Mouse (Mus musculus): ENCODE data around the gene Ncstn. TPM values are rescaled to one million over a fixed set of nuclear protein-coding genes. Genes with fewer than 3 reads are reported as not detected.

Gene Ncstn
- polyA plus RNA-seq, 1 experiment: 0.30 TPM

DNA sequence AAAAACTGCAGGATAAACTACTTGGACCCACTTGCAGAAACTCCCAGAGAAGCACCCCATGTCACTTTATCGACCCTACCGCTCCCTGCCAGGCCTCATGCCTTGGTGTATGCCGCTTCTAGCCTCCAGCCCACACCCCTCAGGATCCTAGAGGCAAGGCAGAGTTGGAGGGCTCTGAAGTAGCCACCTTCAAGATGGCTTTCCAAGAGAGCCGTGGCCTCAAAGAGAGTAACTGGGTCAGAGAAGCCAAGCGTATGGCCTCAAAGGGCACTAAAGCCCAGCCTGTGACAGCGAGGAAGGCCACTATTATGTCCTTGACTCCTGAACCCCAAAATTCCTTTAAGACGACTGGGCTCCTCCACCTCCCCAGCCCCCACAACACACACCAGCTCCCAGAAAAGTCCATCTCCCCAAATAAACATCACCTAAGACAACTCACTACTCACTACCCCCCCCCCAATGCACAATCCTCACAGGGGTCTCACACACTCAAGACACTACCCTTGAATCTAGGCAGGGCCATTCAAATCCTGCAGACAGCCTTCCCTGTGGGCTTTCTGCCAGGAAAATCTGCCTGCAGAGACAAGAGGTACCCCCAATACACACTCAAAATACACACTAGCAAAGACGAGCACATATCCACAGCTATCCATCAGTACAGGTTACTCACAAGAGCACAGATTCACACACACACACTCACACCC is 57.2 kb downstream of the Ncstn start:
- TF ChIP-seq TAL1 (IDR thresholded peaks at IDR 0.05; ENCODE audit: low read length) (no peak), GATA1 (IDR thresholded peaks at IDR 0.05; ENCODE audit: low read length) (no peak)
- Histone ChIP-seq H3K27me3 (ENCODE audit: control insufficient read depth) (peaks cover 20% of the 10 kb centered on the region), H3K9me3 (ENCODE audit: control insufficient read depth, low read length) (no peaks in the 10 kb centered on the region), H3K4me3 (replicated peaks) (no peak overlapping the region), H3K4me1 (ENCODE audit: control insufficient read depth) (peaks cover 6% of the 10 kb centered on the region), H3K36me3 (ENCODE audit: control insufficient read depth) (no peaks in the 10 kb centered on the region)

- H3K36me3 ChIP-seq (ENCODE audit: control insufficient read depth): no peaks in the 10 kb centered on the region
- no peaks in the 10 kb centered on the region for H3K9me3 ChIP-seq (ENCODE audit: control insufficient read depth, low read length)
- no peak for TF ChIP-seq GATA1 (IDR thresholded peaks at IDR 0.05; ENCODE audit: low read length)
- no peak for TF ChIP-seq TAL1 (IDR thresholded peaks at IDR 0.05; ENCODE audit: low read length)
- peaks cover 20% of the 10 kb centered on the region for H3K27me3 ChIP-seq (ENCODE audit: control insufficient read depth)
- H3K4me3 ChIP-seq (replicated peaks): no peak overlapping the region
- H3K4me1 ChIP-seq (ENCODE audit: control insufficient read depth): peaks cover 6% of the 10 kb centered on the region
Measured at GRCm38 (mm10) chr1:172024140-172024895, 58.3 kb downstream of the Ncstn start.

DNA sequence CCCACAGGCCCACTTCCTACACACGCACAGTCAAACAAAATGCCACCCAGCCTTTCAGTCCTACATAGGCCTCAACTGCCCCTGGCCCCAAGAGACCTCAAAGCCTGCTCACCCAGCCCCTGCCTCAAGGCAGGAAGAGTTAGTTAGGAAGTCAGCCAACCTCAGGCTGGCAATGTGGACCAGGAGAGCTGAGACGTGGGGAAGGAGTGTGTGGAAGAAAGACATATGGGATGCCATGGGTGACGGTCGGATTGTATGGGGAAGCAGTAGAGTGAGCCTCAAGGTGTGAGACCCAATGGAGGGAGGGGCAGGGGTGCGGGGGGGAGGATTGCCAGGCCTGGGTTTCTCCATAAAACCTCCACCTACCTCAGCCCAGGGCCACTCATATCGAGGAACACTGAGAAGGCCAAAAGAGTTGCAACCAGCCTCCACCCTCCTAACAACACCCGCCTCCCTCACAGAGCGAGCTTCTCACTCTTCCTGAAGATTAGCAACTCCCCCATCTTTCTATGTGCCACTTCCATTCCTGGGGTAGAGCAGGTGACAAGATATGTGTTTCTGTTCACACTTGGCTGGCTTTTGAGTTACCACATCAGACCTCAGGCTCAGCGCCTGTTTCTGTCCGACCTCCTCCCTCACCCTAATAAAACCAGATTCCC is 62.6 kb downstream of the Ncstn start:
- Histone ChIP-seq H3K4me3 (replicated peaks) (no peak overlapping the region), H3K9me3 (ENCODE audit: control insufficient read depth, low read length) (no peaks in the 10 kb centered on the region), H3K4me1 (ENCODE audit: control insufficient read depth) (no peaks in the 10 kb centered on the region), H3K36me3 (ENCODE audit: control insufficient read depth) (no peaks in the 10 kb centered on the region), H3K27me3 (ENCODE audit: control insufficient read depth) (no peaks in the 10 kb centered on the region; the same call in 1 of the 2 replicates)
- TF ChIP-seq GATA1 (IDR thresholded peaks at IDR 0.05; ENCODE audit: low read length): no peak
- no peak for TF ChIP-seq TAL1 (IDR thresholded peaks at IDR 0.05; ENCODE audit: low read length)

- H3K4me1 ChIP-seq (ENCODE audit: control insufficient read depth): no peaks in the 10 kb centered on the region
- H3K4me3 ChIP-seq (replicated peaks): no peak overlapping the region
- H3K9me3 ChIP-seq (ENCODE audit: control insufficient read depth, low read length): no peaks in the 10 kb centered on the region
- no peaks in the 10 kb centered on the region; the same call in 1 of the 2 replicates for H3K27me3 ChIP-seq (ENCODE audit: control insufficient read depth)
- H3K36me3 ChIP-seq (ENCODE audit: control insufficient read depth): no peaks in the 10 kb centered on the region
- no peak for TF ChIP-seq GATA1 (IDR thresholded peaks at IDR 0.05; ENCODE audit: low read length)
- TF ChIP-seq TAL1 (IDR thresholded peaks at IDR 0.05; ENCODE audit: low read length): no peak
Measured at GRCm38 (mm10) chr1:172019339-172019738, 63.3 kb downstream of the Ncstn start.

GRCm38 (mm10) chr1:172018336-172019311 is 64.0 kb downstream of the Ncstn start:
- TF ChIP-seq GATA1 (IDR thresholded peaks at IDR 0.05; ENCODE audit: low read length) (no peak), TAL1 (IDR thresholded peaks at IDR 0.05; ENCODE audit: low read length) (no peak)
- no peaks in the 10 kb centered on the region for H3K36me3 ChIP-seq (ENCODE audit: control insufficient read depth)
- H3K4me1 ChIP-seq (ENCODE audit: control insufficient read depth): no peaks in the 10 kb centered on the region
- H3K9me3 ChIP-seq (ENCODE audit: control insufficient read depth, low read length): no peaks in the 10 kb centered on the region
- no peak overlapping the region for H3K4me3 ChIP-seq (replicated peaks)
- no peaks in the 10 kb centered on the region for H3K27me3 ChIP-seq (ENCODE audit: control insufficient read depth)

DNA sequence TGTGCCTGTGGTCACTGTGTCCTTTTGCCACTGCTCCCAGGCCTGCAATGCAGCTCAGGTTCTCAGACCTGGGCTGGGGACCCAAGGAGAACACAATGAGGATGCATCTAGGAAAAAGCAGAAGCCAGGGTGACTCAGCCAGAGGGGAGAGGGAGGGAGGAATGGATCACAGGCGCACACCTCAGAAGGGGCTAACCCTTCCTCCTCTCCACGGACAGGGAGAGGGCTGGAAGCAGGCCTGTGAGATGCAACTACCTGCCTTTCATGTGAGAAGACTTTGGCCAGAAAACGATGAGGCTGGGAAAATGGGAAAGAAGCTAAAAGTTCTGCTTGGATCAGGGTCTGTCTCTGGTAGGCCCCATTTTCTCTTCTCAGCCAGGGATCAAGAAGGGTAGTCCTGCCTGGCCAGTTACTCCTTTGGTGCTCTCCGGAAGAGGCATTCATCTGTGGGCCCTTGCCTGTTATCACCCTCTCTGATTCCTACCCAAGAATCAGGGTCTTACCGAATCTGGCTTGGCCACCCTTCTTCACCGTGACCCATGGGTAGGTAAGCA is 65.0 kb downstream of the Ncstn start:
- no peaks in the 10 kb centered on the region for H3K27me3 ChIP-seq (ENCODE audit: control insufficient read depth)
- no peaks in the 10 kb centered on the region for H3K4me1 ChIP-seq (ENCODE audit: control insufficient read depth)
- no peaks in the 10 kb centered on the region for H3K9me3 ChIP-seq (ENCODE audit: control insufficient read depth, low read length)
- H3K36me3 ChIP-seq (ENCODE audit: control insufficient read depth): no peaks in the 10 kb centered on the region
- no peak for TF ChIP-seq GATA1 (IDR thresholded peaks at IDR 0.05; ENCODE audit: low read length)
- TF ChIP-seq TAL1 (IDR thresholded peaks at IDR 0.05; ENCODE audit: low read length): no peak
- H3K4me3 ChIP-seq (replicated peaks): no peak overlapping the region

DNA sequence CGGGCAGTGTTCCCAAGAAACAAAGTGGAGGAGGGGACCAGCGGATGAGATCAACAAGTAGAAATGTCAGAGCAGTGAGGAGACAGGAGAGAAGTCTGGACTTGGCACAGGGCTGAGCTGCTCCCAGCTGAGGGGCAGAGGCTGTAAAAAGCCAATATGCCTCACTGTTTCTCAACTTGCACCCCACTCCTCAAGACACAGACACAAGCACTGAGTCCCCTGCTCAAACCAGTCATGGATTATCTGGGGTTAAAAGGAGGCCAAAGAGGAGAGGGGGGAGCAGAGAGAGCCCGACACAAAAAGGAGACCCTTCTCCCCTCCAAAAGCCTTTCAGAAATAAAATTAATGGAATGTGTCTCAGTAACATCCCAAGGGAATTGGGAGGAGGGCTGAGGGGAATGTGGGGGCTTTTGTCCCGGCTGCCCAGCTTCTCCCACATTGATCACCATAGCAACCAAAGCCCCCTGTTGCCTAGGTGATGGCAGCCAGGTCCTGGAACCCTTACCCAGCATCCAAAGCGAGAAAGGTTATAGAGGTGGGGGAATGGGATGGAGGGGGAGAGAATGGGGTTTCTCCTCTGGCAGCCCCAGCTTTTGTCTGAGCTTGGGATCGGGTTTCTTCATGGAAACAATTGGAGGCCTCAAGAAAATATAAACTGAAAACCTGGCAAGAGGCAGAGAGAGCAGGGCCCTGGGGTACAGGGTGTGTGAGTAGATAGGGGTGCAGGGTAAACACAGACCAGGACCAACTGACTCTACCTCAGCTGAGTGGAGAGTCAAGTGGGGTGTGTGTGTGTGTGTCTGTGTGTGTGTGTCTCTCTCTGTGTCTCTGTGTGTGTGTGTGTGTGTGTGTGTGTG is 65.7 kb downstream of the Ncstn start:
- Histone ChIP-seq H3K27me3 (ENCODE audit: control insufficient read depth) (no peaks in the 10 kb centered on the region), H3K4me3 (replicated peaks) (no peak overlapping the region), H3K9me3 (ENCODE audit: control insufficient read depth, low read length) (no peaks in the 10 kb centered on the region), H3K36me3 (ENCODE audit: control insufficient read depth) (no peaks in the 10 kb centered on the region), H3K4me1 (ENCODE audit: control insufficient read depth) (no peaks in the 10 kb centered on the region)
- TF ChIP-seq TAL1 (IDR thresholded peaks at IDR 0.05; ENCODE audit: low read length) (no peak), GATA1 (IDR thresholded peaks at IDR 0.05; ENCODE audit: low read length) (no peak)
